Mouse (Mus musculus): ENCODE data around the gene Tob2. TPM values are rescaled to one million over a fixed set of nuclear protein-coding genes. Genes with fewer than 3 reads are reported as not detected.
A peak's percentile ranks its signal among the peaks of the same experiment; 100 is the strongest.

The Tob2 gene
- polyA plus RNA-seq, 1 experiment = 21.0 TPM

DNA sequence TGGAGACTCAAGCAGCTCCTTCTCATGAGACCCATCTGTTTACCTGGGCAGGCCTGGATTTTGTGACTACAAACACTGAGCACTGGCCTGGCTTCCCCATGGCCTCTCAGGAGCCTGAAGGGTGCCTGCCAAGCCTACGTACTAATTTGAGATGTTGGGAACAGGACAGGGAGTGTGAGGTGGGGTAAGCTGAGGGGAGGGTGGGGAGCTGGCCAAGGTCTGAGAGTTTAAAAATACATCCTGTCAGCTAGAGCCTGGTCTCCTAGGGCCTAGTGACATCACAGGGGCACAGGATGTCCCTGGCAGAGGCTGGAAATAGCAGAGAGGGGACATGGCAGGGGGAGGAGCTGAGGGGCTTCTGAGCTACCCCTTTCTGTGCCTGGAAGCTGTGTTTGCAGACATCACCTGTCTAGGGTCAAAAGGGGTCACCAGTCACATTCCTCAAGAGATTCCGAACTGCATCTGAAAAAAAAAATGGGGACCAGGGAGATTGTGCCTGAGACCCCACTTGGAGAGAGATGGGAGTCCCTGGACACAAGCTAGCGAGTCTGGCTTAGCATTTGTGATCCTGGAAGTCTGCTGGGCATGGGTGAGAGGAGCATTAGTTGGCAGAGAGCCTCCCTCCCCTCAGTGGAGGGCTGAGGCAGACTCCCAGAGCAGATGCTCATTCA lies 24.3 kb downstream of the Tob2 start:
- no peak overlapping the region for H3K4me3 ChIP-seq (ENCODE audit: insufficient read depth, low read length)
- no peak overlapping the region for H3K27ac ChIP-seq (ENCODE audit: insufficient read depth, low read length)
- TF ChIP-seq CTCF (IDR thresholded peaks at IDR 0.05; ENCODE audit: extremely low read depth, insufficient read depth, low read length) (no peak), POLR2A (IDR thresholded peaks at IDR 0.05; ENCODE audit: extremely low read depth, insufficient read depth, low read length) (no peak)
- H3K4me1 ChIP-seq (ENCODE audit: control insufficient read depth, insufficient read depth, low read length) = peaks cover 6% of the 10 kb centered on the region

- Histone ChIP-seq H3K4me1 (ENCODE audit: control insufficient read depth, insufficient read depth, low read length) (peaks cover 5% of the 10 kb centered on the region), H3K27ac (ENCODE audit: insufficient read depth, low read length) (no peak overlapping the region), H3K4me3 (ENCODE audit: insufficient read depth, low read length) (no peak overlapping the region)
- TF ChIP-seq CTCF (IDR thresholded peaks at IDR 0.05; ENCODE audit: extremely low read depth, insufficient read depth, low read length) (no peak), POLR2A (IDR thresholded peaks at IDR 0.05; ENCODE audit: extremely low read depth, insufficient read depth, low read length) (no peak)
Observed at GRCm38 (mm10) chr15:81833481-81833880, 25.1 kb downstream of the Tob2 start.

- TF ChIP-seq CTCF (IDR thresholded peaks at IDR 0.05; ENCODE audit: extremely low read depth, insufficient read depth, low read length) = no peak
- no peak for TF ChIP-seq POLR2A (IDR thresholded peaks at IDR 0.05; ENCODE audit: extremely low read depth, insufficient read depth, low read length)
- Histone ChIP-seq H3K4me3 (ENCODE audit: insufficient read depth, low read length) (no peak overlapping the region), H3K27ac (ENCODE audit: insufficient read depth, low read length) (no peak overlapping the region), H3K4me1 (ENCODE audit: control insufficient read depth, insufficient read depth, low read length) (peaks cover 2% of the 10 kb centered on the region; the same call in 1 of the 2 replicates)
Observed at GRCm38 (mm10) chr15:81832219-81832618, 26.4 kb downstream of the Tob2 start.

DNA sequence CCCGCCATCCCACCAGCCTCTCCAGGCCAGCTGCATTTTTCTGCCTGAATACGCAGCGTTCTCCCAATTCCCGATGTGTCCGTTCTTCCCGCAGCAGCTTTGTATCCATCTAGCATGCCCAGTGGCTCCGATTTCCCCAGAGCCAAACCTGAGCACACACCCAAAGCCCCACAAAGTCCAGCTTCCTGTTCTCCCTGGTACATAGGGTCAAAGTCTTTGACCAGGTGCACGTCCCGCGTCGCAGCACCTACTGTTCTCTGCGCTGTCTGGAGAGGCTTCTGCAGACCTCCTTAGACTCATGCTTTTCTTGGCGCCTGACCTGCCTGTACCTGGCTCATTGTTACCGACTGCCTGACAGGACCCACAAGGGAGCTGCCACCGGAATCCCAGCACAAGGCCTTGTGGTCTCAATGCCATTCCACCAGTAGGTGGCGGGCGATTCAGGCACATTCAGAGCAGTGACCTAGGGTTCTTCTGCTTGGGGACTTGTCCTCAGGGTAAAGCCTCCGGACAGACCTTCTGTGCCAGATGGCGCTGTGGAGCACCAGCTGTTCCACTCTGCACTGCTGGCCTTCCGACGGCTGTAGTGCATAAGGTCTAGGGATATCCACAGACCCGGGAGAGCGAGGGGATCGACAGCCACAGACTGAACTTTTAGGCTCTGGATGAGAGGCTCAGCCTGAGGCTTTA lies 27.3 kb downstream of the Tob2 start:
- Histone ChIP-seq H3K4me3 (ENCODE audit: insufficient read depth, low read length) (no peak overlapping the region), H3K27ac (ENCODE audit: insufficient read depth, low read length) (no peak overlapping the region), H3K4me1 (ENCODE audit: control insufficient read depth, insufficient read depth, low read length) (0 out of 2 replicates have a peak, but pooled peaks cover 1% of the 10 kb centered on the region)
- TF ChIP-seq POLR2A (IDR thresholded peaks at IDR 0.05; ENCODE audit: extremely low read depth, insufficient read depth, low read length) (no peak), CTCF (IDR thresholded peaks at IDR 0.05; ENCODE audit: extremely low read depth, insufficient read depth, low read length) (peak; percentile 89)

DNA sequence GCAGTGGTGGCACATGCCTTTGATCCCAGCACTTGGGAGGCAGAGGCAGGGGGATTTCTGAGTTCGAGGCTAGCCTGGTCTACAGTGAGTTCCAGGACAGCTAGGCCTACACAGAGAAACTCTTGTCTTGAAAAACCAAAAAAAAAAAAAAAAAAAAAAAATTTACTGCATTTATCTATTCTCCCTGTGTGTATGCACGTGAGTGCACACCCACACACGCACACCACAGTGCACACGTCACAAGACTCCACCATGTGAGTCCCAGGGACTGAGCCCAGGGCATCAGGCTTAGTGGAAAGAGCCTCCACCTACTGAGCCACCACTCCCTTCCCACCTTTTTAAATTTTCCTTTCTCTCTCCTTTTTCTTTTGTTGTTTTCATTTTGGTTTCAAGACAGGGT lies 28.1 kb downstream of the Tob2 start:
- no peak overlapping the region for H3K4me3 ChIP-seq (ENCODE audit: insufficient read depth, low read length)
- TF ChIP-seq CTCF (IDR thresholded peaks at IDR 0.05; ENCODE audit: extremely low read depth, insufficient read depth, low read length) = no peak
- no peaks in the 10 kb centered on the region for H3K4me1 ChIP-seq (ENCODE audit: control insufficient read depth, insufficient read depth, low read length)
- H3K27ac ChIP-seq (ENCODE audit: insufficient read depth, low read length) = no peak overlapping the region

GRCm38 (mm10) chr15:81829208-81829580 lies 29.4 kb downstream of the Tob2 start:
- no peak for TF ChIP-seq CTCF (IDR thresholded peaks at IDR 0.05; ENCODE audit: extremely low read depth, insufficient read depth, low read length)
- no peak for TF ChIP-seq POLR2A (IDR thresholded peaks at IDR 0.05; ENCODE audit: extremely low read depth, insufficient read depth, low read length)
- Histone ChIP-seq H3K27ac (ENCODE audit: insufficient read depth, low read length) (no peak overlapping the region), H3K4me1 (ENCODE audit: control insufficient read depth, insufficient read depth, low read length) (no peaks in the 10 kb centered on the region), H3K4me3 (ENCODE audit: insufficient read depth, low read length) (no peak overlapping the region)

DNA sequence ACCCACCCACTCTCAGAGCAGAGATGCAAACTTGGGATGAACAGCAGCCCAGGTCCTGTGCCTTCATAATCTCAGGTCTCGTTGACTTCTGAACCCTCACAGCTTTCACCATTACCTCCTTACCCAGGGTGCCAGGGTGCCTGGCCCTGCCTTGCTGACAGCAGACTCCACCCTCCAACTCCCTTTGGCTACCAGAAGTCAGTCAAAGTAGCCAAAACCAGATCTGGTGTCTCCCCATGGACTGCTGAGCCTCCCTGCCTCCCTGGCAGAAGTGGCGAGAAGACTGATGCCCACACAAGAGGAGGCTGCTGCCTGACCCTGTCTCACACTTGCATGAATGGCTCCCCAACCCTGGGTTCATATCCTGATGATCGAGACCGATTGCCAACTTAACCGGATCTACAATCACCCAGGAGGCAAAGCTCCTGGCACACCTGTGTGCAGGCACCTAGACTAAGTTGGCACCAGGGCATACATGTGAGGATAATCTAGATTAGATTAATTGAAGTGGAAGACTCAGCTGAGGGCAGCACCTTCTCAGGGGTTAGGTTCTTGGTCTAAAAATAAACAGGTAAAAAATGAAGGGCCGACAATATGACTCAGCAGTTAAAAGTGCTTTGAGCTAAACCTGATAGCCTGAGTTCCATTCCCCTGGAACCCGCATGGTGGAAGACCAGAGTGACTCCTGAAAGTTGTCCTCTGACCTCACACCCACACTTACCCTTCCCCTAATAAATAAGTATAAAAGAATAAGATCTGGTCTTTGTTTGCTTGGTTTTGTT lies 30.0 kb downstream of the Tob2 start:
- H3K27ac ChIP-seq (ENCODE audit: insufficient read depth, low read length) = no peak overlapping the region
- no peak overlapping the region for H3K4me3 ChIP-seq (ENCODE audit: insufficient read depth, low read length)
- no peaks in the 10 kb centered on the region for H3K4me1 ChIP-seq (ENCODE audit: control insufficient read depth, insufficient read depth, low read length)
- TF ChIP-seq POLR2A (IDR thresholded peaks at IDR 0.05; ENCODE audit: extremely low read depth, insufficient read depth, low read length) (no peak), CTCF (IDR thresholded peaks at IDR 0.05; ENCODE audit: extremely low read depth, insufficient read depth, low read length) (no peak)

- H3K4me1 ChIP-seq (ENCODE audit: control insufficient read depth, insufficient read depth, low read length) = no peaks in the 10 kb centered on the region
- no peak overlapping the region for H3K27ac ChIP-seq (ENCODE audit: insufficient read depth, low read length)
- H3K4me3 ChIP-seq (ENCODE audit: insufficient read depth, low read length) = no peak overlapping the region
- TF ChIP-seq POLR2A (IDR thresholded peaks at IDR 0.05; ENCODE audit: extremely low read depth, insufficient read depth, low read length) = no peak
- TF ChIP-seq CTCF (IDR thresholded peaks at IDR 0.05; ENCODE audit: extremely low read depth, insufficient read depth, low read length) = no peak
Observed at GRCm38 (mm10) chr15:81824832-81825231, 33.8 kb downstream of the Tob2 start.

DNA sequence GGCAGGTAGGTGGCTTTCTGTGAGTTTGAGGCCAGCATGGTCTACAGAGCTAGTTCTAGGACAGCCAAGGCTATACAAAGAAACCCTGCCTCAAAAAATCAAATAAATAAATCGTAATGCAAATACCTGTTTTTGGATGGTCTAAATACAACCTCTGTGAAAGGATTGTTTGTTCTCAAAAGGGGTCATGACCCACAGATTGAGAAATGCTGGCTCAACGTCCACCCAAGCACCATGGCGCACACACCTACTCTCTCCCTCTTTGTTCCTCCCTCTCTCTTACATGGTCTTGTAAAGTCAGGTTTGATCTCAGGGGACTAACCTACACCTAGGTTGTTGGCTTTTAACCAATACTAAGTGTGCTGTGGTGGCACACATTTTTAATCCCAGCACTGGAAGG lies 36.0 kb downstream of the Tob2 start:
- no peak overlapping the region for H3K4me3 ChIP-seq (ENCODE audit: insufficient read depth, low read length)
- no peaks in the 10 kb centered on the region for H3K4me1 ChIP-seq (ENCODE audit: control insufficient read depth, insufficient read depth, low read length)
- H3K27ac ChIP-seq (ENCODE audit: insufficient read depth, low read length) = no peak overlapping the region
- TF ChIP-seq CTCF (IDR thresholded peaks at IDR 0.05; ENCODE audit: extremely low read depth, insufficient read depth, low read length) (no peak), POLR2A (IDR thresholded peaks at IDR 0.05; ENCODE audit: extremely low read depth, insufficient read depth, low read length) (no peak)
